Mouse (Mus musculus) heart, adult 2 months (tissue): Measurements from ENCODE around the gene S100z.

Experiments used
- CTCF ChIP-seq: fragments of 200-600 bp; IDR thresholded peaks from 2 replicates; pipeline ENCODE4 v1.8.1; 2022; ENCODE audit warnings: antibody characterized with exemption, mild to moderate bottlenecking, moderate library complexity
- EP300 ChIP-seq: fragments of 200-500 bp; IDR thresholded peaks from 2 replicates; pipeline ENCODE4 v1.6.1; 2011; ENCODE audit warnings: low read depth, low read length, control low read depth; ENCODE audit not compliant: insufficient read depth
- POLR2A ChIP-seq: fragments of 200-500 bp; IDR thresholded peaks from 2 replicates; pipeline ENCODE4 v1.6.1; 2011; ENCODE audit warnings: mild to moderate bottlenecking, low read depth, low read length, control low read depth; ENCODE audit not compliant: insufficient read depth

DNA sequence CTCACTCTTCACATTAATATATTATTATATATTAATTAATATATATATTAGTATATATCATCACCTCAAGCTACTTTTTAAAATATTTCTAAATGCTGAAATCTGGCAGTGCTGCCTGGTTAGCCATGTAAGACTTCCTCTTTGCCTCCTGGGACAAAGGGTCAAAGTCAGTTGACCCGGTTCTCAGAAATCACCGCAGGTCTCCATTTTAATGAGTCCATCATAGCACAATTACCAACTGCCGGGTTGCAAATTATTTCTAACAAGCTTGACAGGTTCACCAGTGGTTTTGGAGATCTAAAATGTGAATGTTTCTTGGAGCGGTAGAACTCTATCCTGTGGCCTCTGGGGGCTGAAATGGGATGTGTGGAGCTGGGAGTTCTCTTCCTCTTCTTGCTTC is 35.6 kb downstream of the S100z start:
- TF ChIP-seq CTCF (no peak), EP300 (no peak), POLR2A (no peak)
